ENCODE assay signal across 9 mouse cellular contexts in genomic region chr11:117954094-117954493, GRCm38 (mm10). TPM values are rescaled to one million over a fixed set of nuclear protein-coding genes. Genes with fewer than 3 reads are reported as not detected.
DNase-seq lines count a peak whose midpoint lies in the region; ATAC-seq and TF ChIP-seq lines count a peak whose summit lies in the region.
"Had no signal": no experiment of that assay in that cellular context is flagged by ENCODE, and none has a peak within 500 bp of the region (broad histone marks: within the 10 kb centered on the region; RNA-seq: fewer than 3 reads in every experiment).

No protein-coding gene starts in this region.

- H3K4me1 ChIP-seq in forebrain, embryonic 14.5 days (ENCODE audit: control insufficient read depth, insufficient read depth, low read length): peaks cover 5% of the 10 kb centered on the region
- peaks cover 24% of the 10 kb centered on the region for H3K4me1 ChIP-seq in forebrain, embryonic 15.5 days
- peaks cover 18% of the 10 kb centered on the region; the same call in 1 of the 2 replicates for H3K4me1 ChIP-seq in lung, postnatal 0 days (ENCODE audit: insufficient read depth, low read depth, low read length)
- peaks cover 24% of the 10 kb centered on the region for H3K4me1 ChIP-seq in lung, adult 2 months (ENCODE audit: control insufficient read depth, insufficient read depth, low read length)
- peaks cover 19% of the 10 kb centered on the region; the same call in 1 of the 2 replicates for H3K4me1 ChIP-seq in stomach, postnatal 0 days (replicated peaks; ENCODE audit: control insufficient read depth, insufficient read depth)

- H3K27me3 ChIP-seq in forebrain, embryonic 14.5 days (replicated peaks; ENCODE audit: control insufficient read depth, insufficient read depth, low read length): no peaks in the 10 kb centered on the region
- H3K27me3 ChIP-seq in forebrain, embryonic 15.5 days: no peaks in the 10 kb centered on the region
- H3K27me3 ChIP-seq in lung, postnatal 0 days (replicated peaks; ENCODE audit: insufficient read depth, low read length): no peaks in the 10 kb centered on the region
- no peaks in the 10 kb centered on the region for H3K27me3 ChIP-seq in stomach, postnatal 0 days (ENCODE audit: control insufficient read depth, insufficient read depth, low read length)

- no peaks in the 10 kb centered on the region for H3K36me3 ChIP-seq in forebrain, embryonic 14.5 days (ENCODE audit: control insufficient read depth, insufficient read depth, low read length)
- H3K36me3 ChIP-seq in forebrain, embryonic 15.5 days: no peaks in the 10 kb centered on the region
- no peaks in the 10 kb centered on the region for H3K36me3 ChIP-seq in lung, postnatal 0 days (ENCODE audit: insufficient read depth, low read length)
- no peaks in the 10 kb centered on the region for H3K36me3 ChIP-seq in stomach, postnatal 0 days (ENCODE audit: control insufficient read depth, insufficient read depth, low read length)
- H3K36me3 ChIP-seq: midbrain, embryonic 12.5 days had no signal

- 63% methylated on average over 2 of the region's 2 CpGs for WGBS in forebrain, embryonic 14.5 days
- WGBS in forebrain, embryonic 15.5 days: 55% methylated on average over 2 of the region's 2 CpGs
- WGBS in lung, postnatal 0 days: 60% methylated on average over 2 of the region's 2 CpGs
- WGBS in lung, adult 2 months: 33% methylated on average over 2 of the region's 2 CpGs
- 60% methylated on average over 2 of the region's 2 CpGs for WGBS in stomach, postnatal 0 days

- no peak overlapping the region for H3K27ac ChIP-seq in forebrain, embryonic 14.5 days (ENCODE audit: low read depth, low read length)
- no peak overlapping the region; the same call in 1 of the 2 replicates for H3K27ac ChIP-seq in forebrain, embryonic 15.5 days (replicated peaks)
- H3K27ac ChIP-seq in lung, postnatal 0 days (ENCODE audit: low read length): no peak overlapping the region
- H3K27ac ChIP-seq in stomach, postnatal 0 days (replicated peaks): 0 out of 2 replicates have a peak overlapping the region, but pooled peaks have one; percentile 46
- H3K27ac ChIP-seq: midbrain, embryonic 12.5 days had no signal

- no peak for TF ChIP-seq POLR2A in lung, adult 2 months (IDR thresholded peaks at IDR 0.05; ENCODE audit: borderline replicate concordance, extremely low read depth, low read depth, low read length)

- no peak for ATAC-seq in forebrain, embryonic 14.5 days
- no peak for ATAC-seq in forebrain, embryonic 15.5 days (replicated peaks)
- ATAC-seq in lung, postnatal 0 days: no peak
- ATAC-seq in inflammation-experienced regulatory T-cells, adult 6 months: peak; percentile 31
- ATAC-seq in stomach, postnatal 0 days (ENCODE audit: low FRiP score, low TSS enrichment): no peak; the same call in 1 of the 2 replicates

- DNase-seq in forebrain, embryonic 14.5 days (ENCODE audit: low spot score): peak; percentile 38
- no peak for DNase-seq in lung, postnatal 0 days (ENCODE audit: low spot score)
- no peak for DNase-seq in lung, adult 2 months
- no peak for DNase-seq in stomach, postnatal 0 days (ENCODE audit: low spot score)
- no peak for DNase-seq in right cerebral cortex, postnatal 36 days (ENCODE audit: low spot score in 2 of 2)
- DNase-seq in adrenal gland, postnatal 25 days: no peak

- H3K4me3 ChIP-seq in forebrain, embryonic 14.5 days (ENCODE audit: low read depth, low read length): no peak overlapping the region
- H3K4me3 ChIP-seq in forebrain, embryonic 15.5 days: no peak overlapping the region
- H3K4me3 ChIP-seq in lung, postnatal 0 days (ENCODE audit: low read depth, low read length): no peak overlapping the region
- H3K4me3 ChIP-seq in lung, adult 2 months (replicated peaks; ENCODE audit: extremely low read depth, low read depth, low read length): no peak overlapping the region
- H3K4me3 ChIP-seq in stomach, postnatal 0 days (ENCODE audit: low read depth, low read length): no peak overlapping the region
- H3K4me3 ChIP-seq: midbrain, embryonic 12.5 days had no signal

- no peak overlapping the region for H3K9ac ChIP-seq in forebrain, embryonic 14.5 days (ENCODE audit: low read length)
- H3K9ac ChIP-seq in forebrain, embryonic 15.5 days (replicated peaks): no peak overlapping the region
- no peak overlapping the region for H3K9ac ChIP-seq in lung, postnatal 0 days (replicated peaks; ENCODE audit: low read depth)
- no peak overlapping the region for H3K9ac ChIP-seq in stomach, postnatal 0 days (ENCODE audit: low read length)
- H3K9ac ChIP-seq: midbrain, embryonic 12.5 days had no signal

- no peaks in the 10 kb centered on the region for H3K9me3 ChIP-seq in forebrain, embryonic 14.5 days (replicated peaks; ENCODE audit: control insufficient read depth, low read length)
- H3K9me3 ChIP-seq in forebrain, embryonic 15.5 days: no peaks in the 10 kb centered on the region
- H3K9me3 ChIP-seq in lung, postnatal 0 days (ENCODE audit: low read length): no peaks in the 10 kb centered on the region
- H3K9me3 ChIP-seq in stomach, postnatal 0 days (ENCODE audit: control insufficient read depth, low read length): no peaks in the 10 kb centered on the region
- H3K9me3 ChIP-seq: midbrain, embryonic 12.5 days had no signal

- no peak for TF ChIP-seq EP300 in lung, postnatal 0 days (IDR thresholded peaks at IDR 0.05)
- TF ChIP-seq EP300 in stomach, postnatal 0 days (optimal IDR thresholded peaks at IDR 0.05): no peak

- H3K4me2 ChIP-seq in forebrain, embryonic 14.5 days (ENCODE audit: low read length): no peak overlapping the region
- no peak overlapping the region for H3K4me2 ChIP-seq in forebrain, embryonic 15.5 days (replicated peaks)
- no peak overlapping the region for H3K4me2 ChIP-seq in lung, postnatal 0 days (replicated peaks; ENCODE audit: low read depth, low read length)
- no peak overlapping the region for H3K4me2 ChIP-seq in stomach, postnatal 0 days (replicated peaks; ENCODE audit: low read depth)
- H3K4me2 ChIP-seq: midbrain, embryonic 12.5 days had no signal

- peak; percentile 45 for TF ChIP-seq CTCF in lung, postnatal 0 days (IDR thresholded peaks at IDR 0.05)
- TF ChIP-seq CTCF in lung, adult 2 months (IDR thresholded peaks at IDR 0.05; ENCODE audit: insufficient read depth, low read length): no peak
- TF ChIP-seq CTCF in stomach, postnatal 0 days (IDR thresholded peaks at IDR 0.05; ENCODE audit: low read depth): peak; percentile 24; the same call in 1 of the 2 replicates

RNA-seq across cellular contexts. Expression of gene Socs3, which starts 15.8 kb away (rescaled TPM):
- 8.1 and 8.7 TPM in 2 replicates for polyA plus RNA-seq in forebrain, embryonic 14.5 days (2014; fragmentation: Nextera tagmentation; extraction: Ambion mirVana)
- 14.2 and 15.1 TPM in 2 replicates for polyA plus RNA-seq in forebrain, embryonic 15.5 days (2015; fragmentation: Nextera tagmentation; extraction: Ambion mirVana)
- polyA plus RNA-seq in lung, postnatal 0 days (2015; fragmentation: Nextera tagmentation; extraction: Ambion mirVana): 27.5 and 57.0 TPM in 2 replicates
- polyA plus RNA-seq in lung, adult 2 months (2012; rRNA removed): 32.1 and 40.6 TPM in 2 replicates
- polyA plus RNA-seq in inflammation-experienced regulatory T-cells, adult 6 months (2017; shearing (Covaris generic)): 10 to 100 TPM; 21.7 to 47.4 (median 28.6) TPM
- 13.5 and 15.7 TPM in 2 replicates for polyA plus RNA-seq in stomach, postnatal 0 days (2015; fragmentation: Nextera tagmentation; extraction: Ambion mirVana)
- 8.8 and 9.0 TPM in 2 replicates for total RNA-seq in adrenal gland, postnatal 25 days (2021)

RNA-seq across cellular contexts. Expression of gene Pgs1, which starts 32.0 kb away (rescaled TPM):
- 43.1 and 49.2 TPM in 2 replicates for polyA plus RNA-seq in forebrain, embryonic 14.5 days (2014; fragmentation: Nextera tagmentation; extraction: Ambion mirVana)
- 52.9 and 54.3 TPM in 2 replicates for polyA plus RNA-seq in forebrain, embryonic 15.5 days (2015; fragmentation: Nextera tagmentation; extraction: Ambion mirVana)
- polyA plus RNA-seq in lung, postnatal 0 days (2015; fragmentation: Nextera tagmentation; extraction: Ambion mirVana): 88.6 and 89.5 TPM in 2 replicates
- polyA plus RNA-seq in lung, adult 2 months (2012; rRNA removed): 83.2 and 104 TPM in 2 replicates
- polyA plus RNA-seq in inflammation-experienced regulatory T-cells, adult 6 months (2017; shearing (Covaris generic)): 10 to 100 TPM; 26.4 to 38.4 (median 36.7) TPM
- polyA plus RNA-seq in stomach, postnatal 0 days (2015; fragmentation: Nextera tagmentation; extraction: Ambion mirVana): 28.7 and 29.4 TPM in 2 replicates
- 58.9 and 60.0 TPM in 2 replicates for total RNA-seq in adrenal gland, postnatal 25 days (2021)
